Mouse (Mus musculus) forebrain, embryonic 13.5 days (tissue): Measurements from ENCODE around the gene Retreg1. TPM values are rescaled to one million over a fixed set of nuclear protein-coding genes. Genes with fewer than 3 reads are reported as not detected.

ENCODE experiments used
- ATAC-seq: fragments of 200-750 bp; cut with Nextera tagmentation; 2 replicates; pipeline ENCODE4 v1.8.0; 2017
- H3K27ac ChIP-seq: fragments of 300-500 bp; sonication (generic); 2 replicates; pipeline ENCODE4 v1.5.1; 2015; ENCODE audit warnings: inconsistent platforms, mild to moderate bottlenecking, moderate library complexity
- H3K27me3 ChIP-seq: fragments of 300-500 bp; sonication (generic); 2 replicates; pipeline ENCODE4 v1.6.1; 2015; ENCODE audit warnings: mild to moderate bottlenecking, inconsistent platforms
- H3K36me3 ChIP-seq: fragments of 300-500 bp; sonication (generic); 2 replicates; pipeline ENCODE4 v1.6.1; 2015; ENCODE audit warnings: mild to moderate bottlenecking, inconsistent platforms; ENCODE audit not compliant: poor library complexity, severe bottlenecking
- H3K4me1 ChIP-seq: fragments of 300-500 bp; sonication (generic); 2 replicates; pipeline ENCODE4 v1.6.1; 2015; ENCODE audit warnings: inconsistent platforms
- H3K4me2 ChIP-seq: fragments of 300-500 bp; sonication (generic); 2 replicates; pipeline ENCODE4 v1.6.1; 2015; ENCODE audit warnings: inconsistent platforms, mild to moderate bottlenecking, moderate library complexity
- H3K4me3 ChIP-seq: fragments of 300-500 bp; sonication (generic); 2 replicates; pipeline ENCODE4 v1.5.1; 2015; ENCODE audit warnings: mild to moderate bottlenecking, inconsistent platforms
- H3K9ac ChIP-seq: fragments of 300-500 bp; sonication (generic); 2 replicates; pipeline ENCODE4 v1.6.1; 2015; ENCODE audit warnings: mild to moderate bottlenecking, inconsistent platforms
- H3K9me3 ChIP-seq: fragments of 300-500 bp; sonication (generic); replicated peaks from 2 replicates; pipeline ENCODE4 v1.6.1; 2016; ENCODE audit warnings: inconsistent platforms
- whole genome bisulfite sequencing: fragments of 180-500 bp; shearing (Covaris S2); methylation state at CpG from one replicate; pipeline ENCODE4 v1.1.7; 2015; 5-methylcytosine and 5-hydroxymethylcytosine counted together
- polyA plus RNA-seq: library from polyadenylated mRNA; unstranded; fragments of >200 nt; fragmentation: Nextera tagmentation; extraction: Ambion mirVana; gene quantifications from 2 replicates; pipeline ENCODE4 v1.2.1, GENCODE M21; 2015

Retreg1 gene
- polyA plus RNA-seq, 1 experiment from 2014 or later: 3.5 TPM

GRCm38 (mm10) chr15:25928831-25929230 is 85.9 kb downstream of the Retreg1 start:
- no peaks in the 10 kb centered on the region for H3K9me3 ChIP-seq
- WGBS: 62% methylated on average over 5 of the region's 5 CpGs
- H3K4me1 ChIP-seq: peaks cover 4% of the 10 kb centered on the region; the same call in 1 of the 2 replicates
- no peak for ATAC-seq
- no peak overlapping the region for H3K4me3 ChIP-seq
- no peak overlapping the region for H3K9ac ChIP-seq
- no peak overlapping the region for H3K27ac ChIP-seq
- no peaks in the 10 kb centered on the region for H3K27me3 ChIP-seq
- H3K4me2 ChIP-seq: no peak overlapping the region
- H3K36me3 ChIP-seq: no peaks in the 10 kb centered on the region

- H3K4me3 ChIP-seq: no peak overlapping the region
- H3K9me3 ChIP-seq: no peaks in the 10 kb centered on the region
- WGBS: 93% methylated on average over 11 of the region's 11 CpGs
- no peaks in the 10 kb centered on the region for H3K36me3 ChIP-seq
- peaks cover 4% of the 10 kb centered on the region; the same call in 1 of the 2 replicates for H3K4me1 ChIP-seq
- no peak overlapping the region for H3K27ac ChIP-seq
- no peaks in the 10 kb centered on the region for H3K27me3 ChIP-seq
- H3K9ac ChIP-seq: no peak overlapping the region
- H3K4me2 ChIP-seq: no peak overlapping the region
- ATAC-seq: no peak
Observed at GRCm38 (mm10) chr15:25929518-25929917, 86.5 kb downstream of the Retreg1 start.

- Histone ChIP-seq H3K4me3 (no peak overlapping the region), H3K36me3 (no peaks in the 10 kb centered on the region), H3K4me2 (no peak overlapping the region), H3K27me3 (no peaks in the 10 kb centered on the region), H3K4me1 (peaks cover 4% of the 10 kb centered on the region; the same call in 1 of the 2 replicates), H3K9ac (no peak overlapping the region), H3K9me3 (no peaks in the 10 kb centered on the region), H3K27ac (no peak overlapping the region)
- ATAC-seq: no peak
- WGBS: 92% methylated on average over 10 of the region's 10 CpGs
Observed at GRCm38 (mm10) chr15:25929936-25930335, 87.0 kb downstream of the Retreg1 start.

- ATAC-seq: no peak
- Histone ChIP-seq H3K27me3 (no peaks in the 10 kb centered on the region), H3K4me3 (no peak overlapping the region), H3K36me3 (no peaks in the 10 kb centered on the region), H3K9me3 (no peaks in the 10 kb centered on the region), H3K4me1 (peaks cover 4% of the 10 kb centered on the region; the same call in 1 of the 2 replicates), H3K9ac (no peak overlapping the region), H3K27ac (no peak overlapping the region), H3K4me2 (no peak overlapping the region)
- 89% methylated on average over 5 of the region's 5 CpGs for WGBS
Observed at GRCm38 (mm10) chr15:25930657-25931056, 87.7 kb downstream of the Retreg1 start.

- ATAC-seq: no peak
- Histone ChIP-seq H3K4me1 (peaks cover 4% of the 10 kb centered on the region; the same call in 1 of the 2 replicates), H3K27me3 (no peaks in the 10 kb centered on the region), H3K4me3 (no peak overlapping the region), H3K36me3 (no peaks in the 10 kb centered on the region), H3K9me3 (no peaks in the 10 kb centered on the region), H3K4me2 (no peak overlapping the region), H3K9ac (no peak overlapping the region), H3K27ac (no peak overlapping the region)
- 92% methylated on average over 9 of the region's 9 CpGs for WGBS
Observed at GRCm38 (mm10) chr15:25932497-25932896, 89.5 kb downstream of the Retreg1 start.

- Histone ChIP-seq H3K27ac (no peak overlapping the region), H3K27me3 (no peaks in the 10 kb centered on the region), H3K9me3 (no peaks in the 10 kb centered on the region), H3K36me3 (no peaks in the 10 kb centered on the region), H3K4me1 (peaks cover 4% of the 10 kb centered on the region; the same call in 1 of the 2 replicates), H3K4me3 (no peak overlapping the region), H3K4me2 (no peak overlapping the region), H3K9ac (no peak overlapping the region)
- 0 out of 2 replicates have a peak, but pooled peaks have one; percentile 21 for ATAC-seq
- WGBS: 65% methylated on average over 16 of the region's 16 CpGs
Observed at GRCm38 (mm10) chr15:25932937-25933684, 90.1 kb downstream of the Retreg1 start.

GRCm38 (mm10) chr15:25933685-25934108 is 90.7 kb downstream of the Retreg1 start:
- WGBS: 77% methylated on average over 7 of the region's 7 CpGs
- H3K27ac ChIP-seq: no peak overlapping the region

GRCm38 (mm10) chr15:25934411-25934810 is 91.4 kb downstream of the Retreg1 start:
- H3K4me2 ChIP-seq: no peak overlapping the region
- ATAC-seq: no peak
- H3K4me1 ChIP-seq: peaks cover 4% of the 10 kb centered on the region; the same call in 1 of the 2 replicates
- H3K36me3 ChIP-seq: no peaks in the 10 kb centered on the region
- 83% methylated on average over 7 of the region's 7 CpGs for WGBS
- no peak overlapping the region for H3K4me3 ChIP-seq
- H3K27ac ChIP-seq: no peak overlapping the region
- no peaks in the 10 kb centered on the region for H3K9me3 ChIP-seq
- 0 out of 2 replicates have a peak, but pooled peaks cover 3% of the 10 kb centered on the region for H3K27me3 ChIP-seq
- H3K9ac ChIP-seq: no peak overlapping the region

More at GRCm38 (mm10) chr15:25933685-25934108, 90.7 kb downstream of the Retreg1 start:
- Histone ChIP-seq H3K9ac (no peak overlapping the region), H3K4me3 (no peak overlapping the region), H3K9me3 (no peaks in the 10 kb centered on the region), H3K27me3 (no peaks in the 10 kb centered on the region), H3K4me1 (peaks cover 4% of the 10 kb centered on the region; the same call in 1 of the 2 replicates), H3K36me3 (no peaks in the 10 kb centered on the region), H3K4me2 (no peak overlapping the region)
- ATAC-seq: no peak

- no peak overlapping the region for H3K4me3 ChIP-seq
- no peaks in the 10 kb centered on the region for H3K9me3 ChIP-seq
- H3K36me3 ChIP-seq: no peaks in the 10 kb centered on the region
- H3K4me1 ChIP-seq: peaks cover 5% of the 10 kb centered on the region
- H3K4me2 ChIP-seq: no peak overlapping the region
- no peak overlapping the region for H3K27ac ChIP-seq
- 0 out of 2 replicates have a peak, but pooled peaks cover 3% of the 10 kb centered on the region for H3K27me3 ChIP-seq
- WGBS: 86% methylated on average over 7 of the region's 7 CpGs
- ATAC-seq: no peak
- H3K9ac ChIP-seq: no peak overlapping the region
Observed at GRCm38 (mm10) chr15:25938496-25938895, 95.5 kb downstream of the Retreg1 start.

- Histone ChIP-seq H3K9me3 (no peaks in the 10 kb centered on the region), H3K36me3 (no peaks in the 10 kb centered on the region), H3K4me2 (no peak overlapping the region), H3K4me1 (peaks cover 5% of the 10 kb centered on the region), H3K4me3 (no peak overlapping the region), H3K27ac (no peak overlapping the region), H3K27me3 (0 out of 2 replicates have a peak, but pooled peaks cover 3% of the 10 kb centered on the region), H3K9ac (no peak overlapping the region)
- 35% methylated on average over 24 of the region's 24 CpGs for WGBS
- no peak for ATAC-seq
Observed at GRCm38 (mm10) chr15:25940397-25941377, 97.7 kb downstream of the Retreg1 start.

- Histone ChIP-seq H3K36me3 (no peaks in the 10 kb centered on the region), H3K9me3 (no peaks in the 10 kb centered on the region), H3K9ac (no peak overlapping the region), H3K4me2 (no peak overlapping the region), H3K27me3 (0 out of 2 replicates have a peak, but pooled peaks cover 3% of the 10 kb centered on the region), H3K27ac (no peak overlapping the region), H3K4me3 (no peak overlapping the region), H3K4me1 (peaks cover 5% of the 10 kb centered on the region)
- WGBS: 83% methylated on average over 11 of the region's 11 CpGs
- no peak for ATAC-seq
Observed at GRCm38 (mm10) chr15:25941514-25941913, 98.5 kb downstream of the Retreg1 start.

- Histone ChIP-seq H3K9me3 (no peaks in the 10 kb centered on the region), H3K9ac (no peak overlapping the region), H3K27me3 (0 out of 2 replicates have a peak, but pooled peaks cover 3% of the 10 kb centered on the region), H3K4me1 (peaks cover 5% of the 10 kb centered on the region), H3K27ac (no peak overlapping the region), H3K4me3 (no peak overlapping the region), H3K4me2 (no peak overlapping the region), H3K36me3 (no peaks in the 10 kb centered on the region)
- no peak for ATAC-seq
- WGBS: 58% methylated on average over 4 of the region's 4 CpGs
Observed at GRCm38 (mm10) chr15:25942415-25942814, 99.4 kb downstream of the Retreg1 start.
